Mouse (Mus musculus) kidney, embryonic 14.5 days (tissue): ENCODE measurements around the gene Mobp. TPM values are rescaled to one million over a fixed set of nuclear protein-coding genes. Genes with fewer than 3 reads are reported as not detected.
"Not testable (repeated sequence)": the region's sequence is repeated elsewhere in the genome, so short reads cannot be mapped to it uniquely, and the experiment has no call there.

Experiments used
- ATAC-seq: fragments of 200-750 bp; cut with Nextera tagmentation; 2 replicates; pipeline ENCODE4 v1.8.0; 2017; ENCODE audit warnings: moderate number of reproducible peaks, mild to moderate bottlenecking, moderate TSS enrichment, moderate library complexity; ENCODE audit not compliant: low FRiP score, low TSS enrichment
- H3K27ac ChIP-seq: fragments of 300-500 bp; sonication (generic); 2 replicates; pipeline ENCODE4 v1.5.1; 2014; ENCODE audit warnings: low read depth, mild to moderate bottlenecking, low read length, moderate library complexity, mixed read lengths
- H3K27me3 ChIP-seq: fragments of 300-500 bp; sonication (generic); 2 replicates; pipeline ENCODE4 v1.6.1; 2014; ENCODE audit warnings: mild to moderate bottlenecking, low read length; ENCODE audit not compliant: control insufficient read depth, insufficient read depth
- H3K36me3 ChIP-seq: fragments of 300-500 bp; sonication (generic); 2 replicates; pipeline ENCODE4 v1.6.1; 2014; ENCODE audit warnings: low read length, mixed read lengths; ENCODE audit not compliant: control insufficient read depth, insufficient read depth
- H3K4me1 ChIP-seq: fragments of 300-500 bp; sonication (generic); 2 replicates; pipeline ENCODE4 v1.6.1; 2014; ENCODE audit warnings: low read length, mixed read lengths; ENCODE audit not compliant: control insufficient read depth, insufficient read depth
- H3K4me2 ChIP-seq: fragments of 300-500 bp; sonication (generic); replicated peaks from 2 replicates; pipeline ENCODE4 v1.6.1; 2014; ENCODE audit warnings: low read depth, mild to moderate bottlenecking, low read length
- H3K4me3 ChIP-seq: fragments of 300-500 bp; sonication (generic); 2 replicates; pipeline ENCODE4 v1.5.1; 2014; ENCODE audit warnings: mild to moderate bottlenecking, low read length
- H3K9ac ChIP-seq: fragments of 300-500 bp; sonication (generic); 2 replicates; pipeline ENCODE4 v1.6.1; 2014; ENCODE audit warnings: low read depth, mild to moderate bottlenecking, low read length, moderate library complexity
- H3K9me3 ChIP-seq: fragments of 300-500 bp; sonication (generic); 2 replicates; pipeline ENCODE4 v1.6.1; 2016; ENCODE audit warnings: low read length; ENCODE audit not compliant: control insufficient read depth
- WGBS: fragments of 180-500 bp; shearing (Covaris S2); extraction: QIAGEN DNeasy Blood & Tissue Kit; methylation state at CpG from one replicate; pipeline ENCODE4 v1.1.7; 2014; 5-methylcytosine and 5-hydroxymethylcytosine counted together
- polyA plus RNA-seq: library from polyadenylated mRNA; unstranded; fragments of >200 nt; fragmentation: Nextera tagmentation; extraction: Ambion mirVana; gene quantifications from 2 replicates; pipeline ENCODE4 v1.2.1, GENCODE M21; 2014

Gene Mobp
- polyA plus RNA-seq: not detected in 2 replicates

DNA sequence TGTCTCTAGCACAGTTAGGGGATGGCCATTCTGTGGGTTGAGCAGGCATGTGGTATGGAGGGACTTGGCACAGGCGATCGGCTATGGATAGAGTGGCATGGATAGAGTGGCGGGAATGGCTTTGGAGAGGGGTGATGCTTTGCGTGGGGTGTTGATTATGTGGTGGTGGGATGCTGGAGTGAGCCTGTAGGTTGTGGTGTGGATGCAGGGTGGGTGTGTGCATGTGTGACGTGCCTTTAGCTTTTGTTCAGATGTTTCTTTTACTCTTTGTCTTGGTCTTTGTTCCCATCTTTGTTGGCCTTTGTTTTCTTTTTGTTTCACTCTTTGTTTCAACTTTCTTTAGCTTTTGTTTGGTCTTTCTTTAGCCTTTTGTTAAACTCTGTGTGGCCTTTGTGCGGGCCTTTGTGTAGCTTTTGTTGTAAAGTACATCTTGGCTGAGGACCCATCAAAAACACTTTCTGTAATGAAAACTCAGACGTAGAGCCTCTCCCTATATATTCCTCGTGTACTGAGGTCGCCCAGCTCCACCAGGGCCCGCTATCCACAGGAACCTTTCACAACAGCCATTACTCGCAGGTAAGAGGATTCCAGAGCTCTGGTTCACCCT is at the start of gene Mobp:
Gene Mobp (plus strand): TSS at position 486 of the 607 bp plus-strand sequence.
- H3K36me3 ChIP-seq: no peaks in the 10 kb centered on the region
- WGBS: 82% methylated on average over 11 of the region's 11 CpGs

DNA sequence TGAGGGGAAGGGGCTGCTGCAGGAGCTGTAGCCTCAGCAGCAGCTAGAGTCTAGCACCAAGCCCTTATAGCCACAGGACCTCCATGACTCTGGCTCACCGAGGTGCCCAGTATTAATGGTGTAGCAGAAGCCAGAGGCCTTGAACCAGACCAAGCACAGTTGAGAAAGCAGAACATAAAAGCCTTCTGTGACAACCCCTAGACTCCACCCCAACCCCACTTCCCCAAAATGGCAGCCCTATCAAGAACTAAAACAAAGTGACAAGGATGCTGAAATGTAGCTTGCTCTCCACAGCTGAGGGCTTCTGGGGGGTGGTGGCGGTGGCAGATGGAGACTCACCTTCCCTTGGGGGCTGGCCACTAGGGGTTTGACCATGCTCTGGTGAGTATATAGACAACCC is 48.3 kb upstream of the Mobp start:
- Histone ChIP-seq H3K4me2 (no peak overlapping the region), H3K27me3 (no peaks in the 10 kb centered on the region), H3K9ac (no peak overlapping the region), H3K4me1 (no peaks in the 10 kb centered on the region), H3K9me3 (peaks cover 4% of the 10 kb centered on the region; the same call in 1 of the 2 replicates), H3K36me3 (no peaks in the 10 kb centered on the region), H3K4me3 (no peak overlapping the region), H3K27ac (no peak overlapping the region)
- WGBS: 92% methylated on average over 2 of the region's 2 CpGs
- ATAC-seq: no peak

More for the DNA sequence above, at the start of gene Mobp:
- H3K27ac ChIP-seq: no peak within 1 kb of the TSS
- no peaks in the 10 kb centered on the region for H3K9me3 ChIP-seq
- no peak within 1 kb of the TSS for H3K4me2 ChIP-seq
- H3K4me3 ChIP-seq: no peak within 1 kb of the TSS
- H3K9ac ChIP-seq: no peak within 1 kb of the TSS
- ATAC-seq: no peak
- H3K4me1 ChIP-seq: no peaks in the 10 kb centered on the region
- no peaks in the 10 kb centered on the region for H3K27me3 ChIP-seq

DNA sequence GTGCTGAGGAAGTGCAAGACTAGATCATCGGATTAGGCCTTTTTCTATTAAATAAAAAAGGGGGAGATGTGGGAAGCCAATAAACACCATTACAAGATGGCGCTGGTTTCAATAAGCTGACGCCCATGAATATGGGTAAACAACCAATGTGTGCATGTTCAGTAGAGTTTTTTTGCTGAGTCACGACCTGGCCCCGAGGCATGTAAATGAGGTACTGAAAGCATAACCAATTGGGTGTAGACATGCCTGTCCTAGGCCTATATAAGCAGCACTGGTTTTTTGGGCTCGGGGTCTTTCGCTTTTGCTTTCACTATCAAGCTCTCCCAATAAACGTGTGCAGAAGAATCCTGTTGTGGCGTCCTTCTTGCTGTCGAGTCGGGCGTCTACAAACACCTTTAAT is 40.6 kb upstream of the Mobp start:
- not testable (repeated sequence) for ATAC-seq, H3K9me3 ChIP-seq, H3K27me3 ChIP-seq, H3K4me1 ChIP-seq, H3K36me3 ChIP-seq, H3K27ac ChIP-seq, H3K9ac ChIP-seq, H3K4me3 ChIP-seq, H3K4me2 ChIP-seq
- 95% methylated on average over 12 of the region's 12 CpGs for WGBS

DNA sequence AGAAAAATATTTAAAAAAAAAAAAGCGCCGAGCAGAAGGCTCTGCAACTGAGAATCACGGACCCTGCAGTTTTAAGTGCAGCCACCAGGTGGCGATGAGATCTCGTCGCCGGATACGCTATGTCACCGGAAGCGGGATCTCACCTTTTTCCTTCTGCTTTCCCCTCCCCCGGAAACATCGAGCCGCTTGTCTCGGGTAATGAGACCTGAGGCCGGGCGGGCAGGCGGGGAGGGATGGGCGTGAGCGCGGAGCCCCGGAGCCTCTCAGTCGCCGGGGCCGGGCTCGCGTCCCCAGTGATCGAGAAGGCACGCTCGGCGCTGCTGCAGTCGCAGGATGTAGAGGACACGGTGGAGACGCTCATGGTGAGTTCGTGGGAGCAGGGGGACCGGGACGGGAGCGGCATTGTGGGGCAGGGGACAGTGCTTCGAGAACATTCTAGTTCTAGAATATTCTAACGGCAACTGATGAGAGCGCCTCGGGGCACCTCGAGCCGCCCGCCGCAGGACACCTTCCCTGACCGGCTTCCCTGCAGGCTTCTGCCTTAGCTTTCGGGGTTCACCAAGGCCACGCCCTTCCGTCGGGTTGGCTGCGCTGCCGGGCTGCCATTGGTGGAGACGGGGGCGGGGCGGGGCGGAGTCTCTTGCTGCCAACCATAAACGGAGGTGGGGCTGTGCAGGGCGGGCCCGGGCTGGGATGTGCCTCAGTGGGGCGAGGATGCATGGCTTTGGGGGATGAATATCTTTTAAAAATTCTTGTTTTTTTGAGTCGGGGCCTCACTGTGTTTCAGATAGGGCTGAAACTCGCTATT is 39.1 kb upstream of the Mobp start, which contains the start of gene Slc25a38:
Gene Slc25a38 (plus strand): TSS at position 164 of the 808 bp plus-strand sequence.
- Histone ChIP-seq H3K4me2 (peak within 1 kb of the TSS; percentile 67), H3K4me3 (peak within 1 kb of the TSS; percentile 87), H3K36me3 (no peaks in the 10 kb centered on the region), H3K27ac (peak within 1 kb of the TSS; percentile 96), H3K9ac (peak within 1 kb of the TSS; percentile 72), H3K27me3 (no peaks in the 10 kb centered on the region), H3K9me3 (no peaks in the 10 kb centered on the region), H3K4me1 (no peaks in the 10 kb centered on the region)
- WGBS: under 1% methylated on average over 62 of the region's 62 CpGs
- ATAC-seq: peak; percentile 97

DNA sequence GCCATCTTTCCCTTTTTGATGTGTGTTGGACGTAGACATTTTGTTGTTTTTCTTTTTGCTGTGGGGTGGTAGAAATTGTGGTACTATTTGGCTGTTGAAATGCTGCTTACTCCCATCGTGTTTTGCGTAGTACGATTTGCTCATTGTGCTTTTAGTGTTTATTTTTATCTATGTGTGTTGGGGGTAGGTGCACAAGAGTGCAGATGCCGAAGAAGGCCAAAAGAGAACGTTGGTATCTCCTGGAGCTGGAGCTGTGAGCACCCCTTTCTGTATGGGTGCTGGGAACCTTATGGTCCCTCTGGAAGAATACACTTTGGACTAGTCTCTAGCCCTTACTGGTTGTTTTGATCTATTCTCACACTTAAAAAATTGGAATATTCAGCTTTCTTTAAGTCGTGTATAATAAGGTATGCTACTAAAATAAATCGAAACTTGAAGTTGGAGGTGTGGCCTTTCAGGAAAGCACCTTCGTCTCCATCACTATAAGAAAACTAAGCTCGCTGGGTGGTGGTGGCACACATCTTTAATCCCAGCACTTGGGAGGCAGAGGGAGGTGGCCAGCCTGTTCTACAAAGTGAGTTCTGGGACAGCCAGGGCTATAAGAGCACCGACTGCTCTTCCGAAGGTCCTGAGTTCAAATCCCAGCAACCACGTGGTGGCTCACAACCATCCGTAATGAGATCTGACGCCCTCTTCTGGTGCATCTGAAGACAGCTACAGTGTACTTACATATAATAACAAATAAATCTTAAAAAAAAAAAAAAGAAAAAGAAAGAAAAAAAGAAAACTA is 38.2 kb upstream of the Mobp start:
- no peaks in the 10 kb centered on the region for H3K36me3 ChIP-seq
- H3K27ac ChIP-seq: peak overlapping the region; percentile 96; the same call in 1 of the 2 replicates
- peak overlapping the region; percentile 67 for H3K4me2 ChIP-seq
- H3K27me3 ChIP-seq: no peaks in the 10 kb centered on the region
- WGBS: 79% methylated on average over 15 of the region's 15 CpGs
- ATAC-seq: no peak
- H3K4me3 ChIP-seq: peak overlapping the region; percentile 87
- peak overlapping the region; percentile 72; the same call in 1 of the 2 replicates for H3K9ac ChIP-seq
- no peaks in the 10 kb centered on the region for H3K9me3 ChIP-seq
- no peaks in the 10 kb centered on the region for H3K4me1 ChIP-seq

DNA sequence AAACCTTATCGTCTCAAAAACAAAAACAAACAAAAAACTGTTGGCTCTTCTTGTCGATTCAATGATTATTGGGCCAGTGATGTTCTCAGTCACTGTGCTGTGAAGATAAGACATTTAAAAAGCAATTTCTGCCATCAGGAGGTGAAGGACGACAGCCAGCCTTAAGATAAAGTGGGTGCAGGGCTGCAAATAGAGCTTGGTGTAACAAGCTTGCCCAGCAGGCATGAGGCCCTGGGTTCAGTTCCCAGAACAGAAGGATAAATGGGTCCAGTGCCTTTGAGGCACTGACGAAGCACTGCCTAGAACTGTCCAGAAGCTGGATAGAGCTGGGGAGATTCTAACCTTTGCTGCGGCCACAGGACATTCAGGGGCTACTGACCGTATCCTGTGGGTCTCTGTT is 37.0 kb upstream of the Mobp start:
- Histone ChIP-seq H3K9ac (no peak overlapping the region), H3K4me1 (no peaks in the 10 kb centered on the region), H3K27me3 (no peaks in the 10 kb centered on the region), H3K36me3 (peaks cover 5% of the 10 kb centered on the region), H3K9me3 (no peaks in the 10 kb centered on the region), H3K27ac (no peak overlapping the region), H3K4me3 (no peak overlapping the region), H3K4me2 (no peak overlapping the region)
- ATAC-seq: no peak
- WGBS: 92% methylated on average over 6 of the region's 6 CpGs

DNA sequence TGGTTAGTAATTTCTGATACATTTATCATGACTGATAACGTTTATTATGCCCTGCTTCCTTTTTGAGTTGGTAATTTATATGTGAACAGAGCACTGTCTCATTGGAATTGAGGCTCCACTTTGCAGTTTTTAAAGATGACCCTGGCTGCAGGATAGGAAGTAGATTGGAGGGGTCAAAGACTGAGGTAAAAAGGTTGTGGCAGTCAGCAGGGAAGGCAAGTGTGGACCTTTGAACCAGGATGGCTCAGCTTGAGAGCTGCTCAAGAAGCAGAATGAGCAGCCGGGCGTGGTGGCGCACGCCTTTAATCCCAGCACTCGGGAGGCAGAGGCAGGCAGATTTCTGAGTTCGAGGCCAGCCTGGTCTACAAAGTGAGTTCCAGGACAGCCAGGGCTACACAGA is 36.1 kb upstream of the Mobp start:
- WGBS: 95% methylated on average over 7 of the region's 7 CpGs
- Histone ChIP-seq H3K9ac (no peak overlapping the region), H3K4me2 (no peak overlapping the region), H3K4me3 (no peak overlapping the region), H3K9me3 (no peaks in the 10 kb centered on the region), H3K27me3 (no peaks in the 10 kb centered on the region), H3K36me3 (peaks cover 15% of the 10 kb centered on the region), H3K27ac (no peak overlapping the region), H3K4me1 (no peaks in the 10 kb centered on the region)
- no peak for ATAC-seq

DNA sequence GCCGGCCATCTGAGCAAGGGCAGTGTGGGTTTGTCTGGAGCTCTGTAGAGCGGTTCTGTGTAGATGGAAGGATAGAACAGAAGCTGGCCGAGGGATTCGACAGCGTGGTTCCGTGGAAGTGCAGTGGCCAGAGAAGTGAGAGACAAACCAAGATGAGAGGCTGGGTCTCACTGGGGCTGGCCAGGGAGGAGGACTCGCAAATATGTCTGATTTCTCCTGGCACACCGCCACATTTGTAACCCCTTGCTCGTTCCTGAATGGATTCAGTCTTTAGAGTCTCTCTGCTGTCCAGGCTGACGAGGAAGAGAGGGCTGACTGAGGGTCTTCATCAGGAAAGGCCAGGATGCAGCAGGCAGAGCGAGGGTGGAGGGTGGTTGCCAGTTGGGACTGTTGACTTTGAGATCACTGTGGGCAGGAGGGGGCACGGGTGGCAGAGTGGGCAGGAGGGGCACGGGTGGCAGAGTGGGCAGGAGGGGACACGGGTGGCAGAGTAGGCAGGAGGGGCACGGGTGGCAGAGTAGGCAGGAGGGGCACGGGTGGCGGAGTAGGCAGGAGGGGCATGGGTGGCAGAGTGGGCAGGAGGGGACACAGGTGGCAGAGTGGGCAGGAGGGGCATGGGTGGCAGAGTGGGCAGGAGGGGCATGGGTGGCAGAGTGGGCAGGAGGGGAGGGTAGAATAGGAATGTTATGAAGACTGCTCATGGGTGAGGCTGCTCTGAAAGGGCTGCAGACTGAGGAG is 35.3 kb upstream of the Mobp start:
- H3K36me3 ChIP-seq: peaks cover 19% of the 10 kb centered on the region
- no peak for ATAC-seq
- H3K4me3 ChIP-seq: no peak overlapping the region
- H3K27me3 ChIP-seq: no peaks in the 10 kb centered on the region
- no peaks in the 10 kb centered on the region for H3K4me1 ChIP-seq
- WGBS: 84% methylated on average over 17 of the region's 17 CpGs
- H3K9me3 ChIP-seq: no peaks in the 10 kb centered on the region
- no peak overlapping the region for H3K9ac ChIP-seq
- H3K27ac ChIP-seq: no peak overlapping the region
- no peak overlapping the region for H3K4me2 ChIP-seq
